Mouse (Mus musculus): ENCODE data around the gene Zfp750.

Zfp750 gene

DNA sequence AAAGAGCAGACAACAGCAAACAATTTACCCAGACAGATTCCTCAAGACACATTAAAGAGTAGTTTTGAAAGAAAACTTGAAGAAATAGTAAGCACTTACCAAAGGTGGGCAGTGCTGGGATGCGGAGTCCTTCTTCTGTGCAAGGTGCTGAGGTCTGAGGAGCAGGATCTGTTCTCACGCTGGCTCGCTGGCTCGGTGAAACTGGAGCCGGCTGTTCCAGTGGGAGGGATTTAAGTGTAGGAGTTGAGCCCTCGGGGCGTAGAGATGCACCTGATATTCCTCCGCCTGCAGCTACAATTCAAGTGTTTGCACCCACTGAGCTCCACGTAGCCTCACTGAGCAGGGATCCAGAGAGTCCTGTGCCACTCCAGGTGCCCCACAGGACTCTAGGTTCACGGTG lies at the start of gene Zfp750:
Zfp750 (minus strand) TSS at position 203 of the 400 bp plus-strand sequence.
- no peak for DNase-seq (ENCODE audit: low read depth)

DNA sequence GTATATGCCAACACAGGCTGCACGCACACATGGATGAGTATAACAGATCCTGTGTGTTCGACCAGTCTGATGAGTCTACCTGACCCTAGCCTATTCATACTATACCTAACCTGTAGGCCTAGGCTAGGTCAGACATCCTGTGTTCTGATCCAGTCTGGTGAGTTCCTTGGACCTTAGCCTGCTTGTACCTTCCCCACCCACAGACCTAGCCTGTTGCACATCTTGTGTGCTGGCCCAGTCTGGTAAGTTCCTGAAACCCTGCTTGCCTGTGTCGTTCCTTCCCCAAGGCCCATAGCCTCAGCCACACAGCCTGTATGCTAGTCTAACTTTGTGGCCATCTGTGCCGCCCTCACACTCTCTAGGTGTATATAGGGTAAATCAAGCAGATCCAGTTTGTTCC lies 45.1 kb upstream of the Zfp750 start:
- no peak for DNase-seq (ENCODE audit: low read depth)

DNA sequence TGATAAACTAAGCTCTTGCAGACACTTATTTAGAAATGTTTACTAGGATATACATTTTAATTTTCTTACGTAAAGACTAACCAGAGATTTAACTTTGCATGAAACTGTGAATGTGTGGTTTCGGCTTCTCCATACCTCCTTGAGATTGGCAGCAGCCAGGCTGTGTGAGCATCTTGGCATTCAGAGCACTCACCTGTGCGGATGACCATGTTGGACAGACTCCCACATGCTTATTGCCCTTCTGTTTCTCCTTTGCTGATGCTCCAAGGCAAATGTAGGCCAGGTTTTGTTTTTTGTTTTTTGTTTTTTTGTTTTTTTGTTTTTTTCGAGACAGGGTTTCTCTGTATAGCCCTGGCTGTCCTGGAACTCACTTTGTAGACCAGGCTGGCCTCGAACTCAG lies 44.2 kb upstream of the Zfp750 start:
- DNase-seq (ENCODE audit: low read depth): no peak

DNA sequence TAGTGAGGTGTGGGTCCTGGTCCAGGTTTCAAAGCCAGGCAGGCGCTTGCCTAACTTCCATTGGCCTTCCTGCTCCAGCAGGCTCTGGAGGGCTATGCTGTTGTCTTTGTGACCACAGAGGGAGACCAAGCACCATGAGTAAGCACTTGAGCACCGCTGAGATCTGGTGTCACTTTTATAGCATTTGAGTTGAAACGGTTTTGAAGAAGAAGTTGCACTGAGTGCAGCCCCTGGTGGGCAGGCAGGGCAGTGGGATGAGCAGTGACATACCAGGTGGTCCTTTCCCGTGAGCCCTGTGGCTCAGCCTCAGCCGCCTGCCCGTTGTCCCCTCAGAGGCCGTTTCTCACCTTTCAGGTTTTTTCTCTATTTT lies 41.1 kb upstream of the Zfp750 start:
- no peak for DNase-seq (ENCODE audit: low read depth)

DNA sequence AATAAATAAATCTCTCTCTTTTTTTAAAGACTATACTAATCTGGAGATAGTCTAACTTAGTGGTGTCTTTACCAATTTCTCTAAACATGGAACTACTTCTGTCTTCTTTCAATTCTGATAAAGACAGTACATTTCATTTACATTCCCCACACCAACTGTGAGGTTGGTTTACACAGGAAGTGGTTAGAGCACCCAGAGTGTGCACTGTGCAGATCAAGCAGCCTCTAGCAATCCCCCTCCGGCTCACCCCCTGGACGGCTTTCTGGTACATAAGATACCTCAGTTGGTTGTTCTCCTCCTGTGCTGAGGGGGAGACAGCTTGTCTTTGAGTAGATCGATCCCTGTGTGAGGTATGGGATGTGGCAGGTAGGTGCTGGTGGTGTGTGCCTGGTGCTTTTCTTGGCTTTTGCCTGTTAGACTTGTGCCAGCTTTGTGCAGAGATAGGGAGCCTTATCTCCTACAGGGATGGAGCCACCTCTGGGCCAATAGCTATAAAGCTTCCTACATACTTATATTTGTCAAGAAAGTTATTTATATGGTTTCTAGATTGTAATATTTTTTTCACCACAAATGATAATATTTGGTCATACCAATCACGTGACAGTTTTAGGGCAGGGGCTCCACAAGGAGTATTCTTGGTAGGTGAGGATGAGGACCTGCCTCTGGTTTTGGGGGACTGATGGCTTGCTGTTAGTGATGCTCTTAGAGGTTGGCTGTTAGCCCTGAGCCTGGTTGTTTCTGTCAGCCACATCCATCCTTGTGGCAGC lies 40.6 kb upstream of the Zfp750 start:
- DNase-seq (ENCODE audit: low read depth): no peak

DNA sequence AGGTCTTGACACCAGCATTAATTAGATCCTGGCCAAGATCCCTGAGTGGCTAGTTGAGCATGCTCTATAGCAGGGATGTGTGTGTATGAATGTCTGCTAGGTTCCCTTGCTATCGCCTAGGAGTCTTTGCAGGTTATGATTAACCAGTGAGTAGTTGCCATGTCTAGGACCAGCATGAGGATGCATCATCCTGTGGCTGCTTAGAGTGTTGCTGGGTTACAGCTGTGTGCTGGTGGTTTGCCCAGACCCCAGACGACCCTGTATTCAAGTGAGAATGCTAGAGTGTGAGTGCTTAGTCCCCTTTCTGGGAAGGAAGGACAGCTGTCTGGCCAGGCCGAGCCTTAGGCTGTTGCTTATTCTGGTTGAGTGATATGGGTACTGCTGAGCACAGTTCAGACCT lies 39.4 kb upstream of the Zfp750 start:
- DNase-seq (ENCODE audit: low read depth): no peak

DNA sequence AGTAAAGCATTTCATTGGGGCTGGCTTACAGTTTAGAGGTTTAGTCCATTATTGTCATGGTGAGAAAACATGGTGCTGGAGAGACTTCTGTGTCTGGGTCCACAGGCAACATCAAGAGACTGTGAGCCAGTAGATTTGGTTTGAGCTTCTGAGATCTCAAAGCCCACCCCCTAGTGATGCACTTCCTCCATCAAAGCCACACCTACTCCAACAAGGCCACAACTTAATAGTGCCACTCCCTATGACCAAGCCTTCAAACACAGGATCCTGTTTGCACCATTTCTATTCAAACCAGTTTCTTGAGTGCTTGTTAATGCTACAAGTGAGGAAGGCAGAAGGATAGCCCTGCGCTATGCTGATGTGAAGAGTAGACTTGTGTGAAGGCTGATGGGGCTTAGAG lies 38.8 kb upstream of the Zfp750 start:
- no peak for DNase-seq (ENCODE audit: low read depth)

DNA sequence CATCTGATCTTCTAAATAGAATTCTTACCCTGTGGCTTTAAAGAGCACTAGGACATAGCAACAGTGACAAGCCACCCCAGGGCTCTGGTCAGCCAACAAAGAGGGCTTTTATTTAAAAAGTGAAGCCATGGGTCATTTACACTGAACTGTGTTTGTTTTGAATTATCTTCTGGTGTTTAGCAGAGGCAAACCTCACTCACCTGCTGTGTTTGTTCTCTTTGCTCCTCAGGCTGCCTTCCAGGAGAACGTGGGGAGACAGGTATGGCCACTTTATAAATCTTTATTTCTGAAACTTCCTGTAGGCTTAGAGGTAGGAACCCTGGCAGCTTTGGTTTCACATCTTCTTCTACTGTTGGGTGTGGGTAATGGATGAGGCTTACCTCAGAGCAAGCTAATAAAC lies 37.6 kb upstream of the Zfp750 start:
- DNase-seq (ENCODE audit: low read depth): no peak

DNA sequence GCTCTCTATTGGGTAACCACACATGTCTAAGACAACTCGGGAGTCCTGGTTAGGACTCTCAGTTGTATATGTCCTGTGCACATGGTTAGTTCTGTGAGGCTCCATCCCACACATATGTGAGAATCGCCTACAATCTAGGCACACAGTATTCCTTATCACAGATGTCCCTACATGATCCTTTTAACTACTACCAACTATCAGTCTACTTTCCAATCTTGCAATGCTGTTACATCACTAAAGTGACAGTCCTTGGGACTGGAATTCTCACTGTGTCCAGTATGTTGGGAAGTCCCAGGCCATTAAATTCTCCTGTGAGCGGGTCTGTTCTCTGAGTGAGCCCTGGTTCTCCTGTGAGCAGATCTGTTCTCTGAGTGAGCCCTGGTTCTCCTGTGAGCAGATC lies 34.3 kb upstream of the Zfp750 start:
- DNase-seq (ENCODE audit: low read depth): no peak

DNA sequence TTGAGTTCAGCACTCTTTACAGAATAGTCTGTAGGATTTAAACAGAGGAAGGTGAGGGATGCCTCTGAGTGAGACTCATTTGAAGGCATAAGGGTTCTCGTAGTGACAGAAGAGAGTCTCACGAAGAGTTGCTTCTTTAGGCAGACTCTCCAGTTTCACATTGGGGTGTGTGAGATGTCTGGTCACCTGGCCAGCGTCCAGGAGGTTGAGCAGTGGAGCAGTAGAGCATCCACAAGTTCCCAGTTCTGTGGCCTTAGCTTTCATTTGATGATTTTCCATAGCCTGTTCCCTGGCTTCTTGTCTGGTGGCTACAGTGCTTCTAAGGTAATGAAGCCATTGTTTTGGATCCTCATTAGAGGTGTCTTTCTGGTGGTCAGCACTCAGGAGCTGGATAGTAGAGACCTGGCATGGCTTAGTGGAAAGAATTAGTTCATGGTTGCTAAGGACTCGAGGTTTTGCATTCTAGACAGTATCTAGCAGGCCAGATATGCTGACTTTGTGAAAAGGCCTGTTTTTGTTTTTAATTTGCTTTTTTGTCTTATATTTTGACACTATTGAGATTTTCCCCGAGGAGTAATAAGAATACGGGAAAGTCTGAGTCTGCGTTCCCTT lies 33.8 kb upstream of the Zfp750 start:
- no peak for DNase-seq (ENCODE audit: low read depth)

DNA sequence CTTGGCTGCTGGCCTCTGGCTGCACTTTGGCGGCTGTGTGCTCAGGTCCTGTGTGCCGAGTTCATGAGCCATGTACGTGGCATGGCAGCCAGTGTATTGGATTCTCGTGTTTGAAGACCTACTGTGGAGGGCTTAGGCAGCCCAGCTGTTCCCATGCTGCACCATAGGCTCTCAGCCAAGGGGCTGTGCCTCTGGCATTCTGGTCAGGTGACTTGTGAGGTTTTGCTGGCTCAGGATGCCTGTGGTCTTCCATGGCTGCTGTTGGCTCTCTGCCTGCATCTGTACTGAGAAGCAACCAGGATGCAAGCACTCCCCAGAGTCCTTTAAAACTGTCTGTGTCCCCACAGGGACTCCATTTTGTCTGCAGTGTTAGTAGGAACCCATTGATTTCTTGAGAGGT lies 33.0 kb upstream of the Zfp750 start:
- DNase-seq (ENCODE audit: low read depth): no peak

DNA sequence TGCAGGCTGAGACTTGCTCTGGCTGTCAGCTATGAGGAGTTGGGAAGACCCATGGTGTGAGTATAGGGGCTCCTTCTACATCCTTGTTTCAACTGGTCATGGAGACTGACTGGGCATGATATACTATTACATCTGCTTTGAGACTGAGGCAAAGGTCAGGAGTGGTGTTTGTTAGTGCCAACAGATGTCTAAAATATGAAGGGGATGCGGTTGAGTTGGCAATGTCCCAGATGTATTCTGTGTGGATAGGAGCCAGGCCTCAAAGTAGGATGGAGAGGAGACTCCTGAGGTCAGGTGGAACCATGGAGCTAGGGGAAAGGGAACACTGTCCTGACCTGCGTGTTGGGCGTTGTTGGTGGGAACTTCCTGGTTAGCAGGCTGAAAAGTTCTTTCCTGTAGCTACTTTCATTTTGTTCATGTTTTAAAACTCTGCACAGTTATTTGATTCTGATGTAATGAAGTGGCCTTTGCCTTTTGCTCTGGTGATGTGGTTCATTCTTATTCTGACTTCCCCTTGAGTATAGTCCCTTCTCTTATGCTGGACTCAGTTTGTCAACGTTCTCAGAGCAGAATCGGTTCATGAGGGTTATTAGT lies 32.2 kb upstream of the Zfp750 start:
- DNase-seq (ENCODE audit: low read depth): no peak

DNA sequence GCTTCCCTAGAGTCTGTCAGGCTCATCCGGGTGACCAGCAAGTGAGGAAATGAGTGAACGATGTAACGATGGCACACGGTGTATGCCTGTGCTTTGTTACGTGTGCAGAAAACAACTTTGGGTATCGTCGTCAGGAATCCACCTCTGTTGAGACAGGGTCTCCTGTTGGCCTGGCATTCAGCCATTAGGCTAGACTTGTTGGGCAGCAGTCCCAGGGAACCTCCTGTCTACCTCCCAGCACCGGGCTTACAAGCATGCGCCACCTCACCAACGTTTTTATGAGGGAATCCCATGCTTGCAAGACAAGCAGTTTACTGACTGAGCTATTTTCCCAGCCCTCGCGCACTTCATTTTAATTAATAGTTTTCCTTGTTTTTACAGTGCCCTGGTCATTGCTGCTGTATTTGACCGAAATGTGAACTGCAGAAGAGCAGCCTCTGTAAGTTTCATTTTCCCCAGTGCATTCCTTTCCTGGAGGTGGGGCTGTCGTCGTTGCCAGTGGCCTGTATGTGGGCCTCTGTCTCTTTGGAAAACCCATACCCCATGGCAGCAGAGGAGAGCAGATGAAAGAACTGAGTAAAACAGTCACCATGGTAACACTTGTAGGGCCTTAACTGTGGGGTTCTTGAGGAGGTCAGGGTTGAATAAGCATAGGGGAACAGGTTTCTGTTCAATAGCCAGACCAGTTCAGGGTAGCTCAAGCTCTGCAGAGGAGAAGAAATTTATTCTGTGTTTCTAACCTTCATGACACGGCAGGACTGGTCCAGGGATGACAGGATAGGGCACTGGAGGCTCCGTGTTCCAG lies 30.9 kb upstream of the Zfp750 start:
- DNase-seq (ENCODE audit: low read depth): no peak

DNA sequence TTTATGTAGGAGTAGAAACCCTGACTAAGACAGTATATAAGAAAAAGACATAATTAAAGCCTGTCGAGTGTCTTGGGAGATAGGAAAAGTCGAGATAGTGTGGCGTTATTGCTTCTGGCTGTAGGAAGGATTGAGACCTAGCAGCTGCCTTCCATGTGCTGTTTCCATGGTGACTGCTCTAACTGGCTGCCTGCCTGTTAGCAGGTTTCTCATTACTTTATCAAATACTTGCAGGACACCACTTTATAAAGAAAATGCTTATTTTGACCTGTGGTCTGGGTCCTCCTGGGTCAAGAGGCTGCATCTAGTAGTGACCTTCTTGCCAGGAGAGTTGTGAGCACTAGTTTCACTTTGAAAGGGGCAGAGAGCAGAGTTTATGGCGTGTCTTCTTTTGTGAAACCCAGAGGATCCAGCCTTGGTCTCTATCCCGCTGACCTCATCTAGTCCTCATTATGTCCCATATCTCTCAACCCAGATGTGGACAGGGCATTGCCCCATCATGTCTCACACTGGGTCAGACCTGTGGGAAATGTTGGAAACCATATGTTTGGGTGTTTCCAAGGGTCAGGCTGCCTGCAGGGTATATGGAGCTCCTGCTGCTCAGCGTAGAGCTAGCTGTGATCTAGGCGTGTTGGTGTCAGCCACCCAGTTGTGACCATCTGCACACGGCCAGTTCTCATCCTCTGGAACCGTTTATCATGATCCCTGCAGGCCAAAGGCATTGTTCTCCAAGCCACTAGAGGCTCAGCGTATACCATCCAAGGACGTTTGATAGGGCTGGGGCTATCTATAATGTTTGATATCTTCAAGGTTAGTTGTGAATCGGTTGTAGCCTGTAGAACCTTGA lies 30.1 kb upstream of the Zfp750 start:
- no peak for DNase-seq (ENCODE audit: low read depth)

DNA sequence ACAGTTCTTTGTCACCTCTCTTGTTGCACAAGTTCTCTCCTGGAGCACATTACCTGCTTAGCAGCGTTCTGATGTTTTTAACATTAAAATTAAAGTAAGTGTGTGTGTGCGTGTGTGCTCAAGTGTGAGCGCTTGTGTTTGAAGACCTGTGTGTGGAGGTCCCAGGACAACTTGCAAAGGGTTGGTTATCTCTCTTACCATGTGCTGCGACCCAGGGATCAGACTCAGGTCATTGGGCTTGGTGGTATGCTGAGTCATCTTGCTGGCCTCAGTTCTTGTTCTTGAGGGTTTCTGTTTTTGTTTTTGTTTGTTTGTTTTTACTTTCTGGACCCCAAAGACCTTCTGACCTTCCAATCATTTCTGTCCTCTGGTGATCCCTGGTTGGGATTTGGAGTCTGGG lies 28.8 kb upstream of the Zfp750 start:
- DNase-seq (ENCODE audit: low read depth): no peak

DNA sequence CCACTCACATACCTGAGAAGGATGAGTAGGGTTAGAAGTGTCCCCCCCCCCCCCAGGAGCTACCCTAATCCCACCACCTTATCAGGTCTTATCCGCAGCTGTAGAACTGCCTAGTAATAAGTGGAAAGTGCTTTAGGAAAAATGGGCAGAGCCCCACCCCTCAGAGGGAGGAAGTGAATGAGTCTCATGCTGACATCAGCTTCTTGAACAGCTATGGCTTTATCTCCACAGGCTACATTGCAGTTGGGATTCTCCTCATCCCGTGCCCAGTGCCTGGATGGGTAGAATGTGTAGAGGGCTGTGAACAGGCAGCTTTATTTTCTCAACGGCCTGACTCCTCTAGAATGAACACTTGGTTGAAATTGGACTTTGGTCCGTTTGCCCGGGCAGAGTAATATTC lies 28.1 kb upstream of the Zfp750 start:
- no peak for DNase-seq (ENCODE audit: low read depth)

DNA sequence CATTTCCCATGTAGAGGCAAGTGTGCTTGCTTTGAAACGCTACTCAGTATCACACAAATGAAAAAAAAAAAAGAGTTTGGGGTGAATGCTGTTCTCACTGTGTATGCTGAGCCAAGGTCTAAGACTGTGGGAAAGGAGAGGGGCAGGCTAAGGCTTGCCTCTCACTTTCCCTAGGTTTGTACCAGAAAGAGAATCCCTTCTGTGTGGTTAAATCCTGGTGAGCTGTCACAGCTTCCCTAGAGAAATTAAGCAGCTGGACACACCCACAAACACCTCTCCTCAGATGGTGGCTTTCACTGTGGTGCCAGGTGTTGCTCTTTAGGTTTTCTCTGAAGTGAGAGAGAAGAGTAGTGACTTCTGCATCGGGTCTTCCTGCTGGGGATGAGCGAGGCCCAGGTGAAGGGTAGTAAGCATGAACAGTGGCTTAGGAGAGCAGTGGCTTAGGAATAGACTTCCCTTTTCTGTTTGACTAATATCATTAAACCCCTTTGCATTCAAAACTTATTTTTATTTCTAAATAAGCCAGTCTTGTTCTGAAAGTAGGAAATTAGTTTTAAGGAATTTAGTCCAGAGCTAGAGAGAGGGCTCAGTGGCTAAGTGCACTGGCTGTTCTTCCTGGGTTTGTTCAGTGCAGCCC lies 26.4 kb upstream of the Zfp750 start:
- DNase-seq (ENCODE audit: low read depth): no peak

DNA sequence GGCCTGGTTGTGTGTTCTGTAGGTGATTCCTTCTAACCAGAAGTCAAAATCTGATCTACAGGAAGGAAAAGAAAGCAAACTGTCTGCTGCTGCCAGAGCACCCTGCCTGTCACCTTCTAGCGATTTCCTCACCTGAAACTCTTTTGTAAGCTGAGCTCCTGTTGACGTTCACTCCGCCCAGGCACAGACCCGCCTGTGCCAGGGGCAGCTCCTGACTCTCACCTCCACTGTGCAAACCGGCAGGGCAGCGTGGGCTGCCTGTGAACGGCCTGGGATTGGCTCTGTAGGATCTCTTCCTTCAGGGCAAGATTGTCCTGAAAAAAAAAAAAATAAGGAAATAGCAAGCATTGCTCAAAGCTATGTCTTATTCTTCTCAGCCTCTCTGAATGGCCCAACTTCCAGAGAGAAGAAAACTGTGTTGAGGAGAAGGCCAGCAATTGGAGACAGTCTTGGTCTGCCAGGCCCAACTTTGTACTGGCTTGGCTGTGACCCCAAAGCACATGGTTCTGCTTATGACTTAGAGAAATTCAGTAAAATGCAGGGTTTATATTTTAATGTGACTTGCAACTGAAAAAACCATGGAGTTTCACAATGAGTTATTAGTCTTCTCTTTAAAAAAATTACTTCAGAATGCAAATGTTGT lies 25.7 kb upstream of the Zfp750 start:
- peak; percentile 85 for DNase-seq (ENCODE audit: low read depth)

DNA sequence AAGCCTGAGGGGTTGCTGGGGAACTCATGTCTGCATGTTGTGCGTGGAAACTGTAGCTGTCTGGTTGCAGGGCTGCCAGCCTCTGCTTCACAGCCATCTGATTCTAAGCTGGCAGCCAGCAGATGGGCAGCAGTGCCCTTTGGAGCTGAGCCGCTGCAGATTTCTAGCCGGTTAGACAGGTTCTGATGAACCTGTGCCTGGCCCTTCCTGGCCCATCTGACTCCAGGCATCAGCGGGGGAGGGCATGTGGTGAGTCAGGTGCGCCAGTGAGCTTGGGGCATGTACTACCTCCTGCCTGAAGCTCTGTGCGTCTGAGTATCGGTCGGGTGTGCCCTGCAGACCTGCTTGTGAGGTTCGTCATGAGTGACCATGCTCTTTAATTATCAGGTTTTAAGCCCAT lies 24.8 kb upstream of the Zfp750 start:
- DNase-seq (ENCODE audit: low read depth): no peak

DNA sequence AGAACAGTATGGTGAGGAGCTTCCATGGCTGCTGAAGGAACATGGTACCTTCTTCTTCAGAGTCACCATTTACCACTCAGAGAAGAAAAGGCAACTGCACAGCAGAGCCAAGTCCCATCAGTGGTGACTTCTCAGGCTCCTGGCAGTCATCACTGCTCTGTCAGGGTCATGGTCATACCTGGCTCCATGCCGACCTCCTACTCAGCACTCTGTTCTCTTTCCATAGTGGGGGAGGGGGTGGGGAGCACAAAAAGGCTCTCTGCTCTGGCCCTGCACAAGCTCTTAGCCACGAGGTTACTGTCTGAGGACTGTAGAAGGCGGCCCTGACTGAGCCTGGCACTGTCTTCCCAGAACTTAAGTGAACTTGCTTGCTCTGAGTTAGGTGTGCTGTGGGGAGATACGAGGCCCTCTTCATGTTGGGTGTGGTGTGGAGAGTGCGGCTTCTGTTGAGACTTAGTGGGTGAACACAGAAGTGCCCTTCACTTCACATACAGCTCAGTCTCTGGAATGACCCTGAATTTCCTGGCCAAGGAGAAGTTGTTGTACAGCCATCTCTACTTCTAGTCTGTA lies 24.2 kb upstream of the Zfp750 start:
- no peak for DNase-seq (ENCODE audit: low read depth)

DNA sequence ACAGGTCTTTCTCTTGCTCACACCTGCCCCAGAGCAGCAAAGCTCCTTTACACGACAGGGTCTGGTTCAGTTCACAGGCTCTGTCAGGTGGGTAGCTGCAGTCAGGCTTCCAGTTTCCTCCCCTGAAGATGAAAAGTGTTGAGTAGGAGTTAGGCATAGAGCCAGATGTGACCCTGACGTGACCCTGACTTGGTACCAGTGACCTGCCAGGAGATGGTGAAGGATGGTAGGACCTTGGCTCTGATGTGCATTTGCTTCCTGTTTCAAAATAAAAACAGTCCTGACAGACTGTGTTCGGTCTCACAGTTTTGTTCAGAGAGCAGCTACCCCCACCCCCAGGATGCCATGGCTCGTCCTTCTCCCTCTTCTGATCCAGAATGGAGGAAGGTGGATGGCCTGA lies 23.3 kb upstream of the Zfp750 start:
- DNase-seq (ENCODE audit: low read depth): no peak

All from fibroblast of lung, adult 2 months (primary cell).